Mouse (Mus musculus) embryonic facial prominence, embryonic 10.5 days (tissue): ENCODE data around the gene Btnl6. TPM values are rescaled to one million over a fixed set of nuclear protein-coding genes. Genes with fewer than 3 reads are reported as not detected.

Experiments
- DNase-seq: peaks from one replicate; pipeline ENCODE4 v3.0.0-alpha.2; 2017; ENCODE audit warnings: low spot score
- H3K27ac ChIP-seq: fragments of 300-500 bp; sonication (generic); replicated peaks from 2 replicates; pipeline ENCODE4 v1.5.1; 2016; ENCODE audit warnings: mild to moderate bottlenecking
- H3K27me3 ChIP-seq: fragments of 300-500 bp; sonication (generic); replicated peaks from 2 replicates; pipeline ENCODE4 v1.6.1; 2016; ENCODE audit warnings: low read depth, mild to moderate bottlenecking; ENCODE audit not compliant: poor library complexity, severe bottlenecking
- H3K36me3 ChIP-seq: fragments of 300-500 bp; sonication (generic); replicated peaks from 2 replicates; pipeline ENCODE4 v1.6.1; 2016; ENCODE audit warnings: mild to moderate bottlenecking, moderate library complexity
- H3K4me1 ChIP-seq: fragments of 300-500 bp; sonication (generic); 2 replicates; pipeline ENCODE4 v1.6.1; 2016
- H3K4me3 ChIP-seq: fragments of 300-500 bp; sonication (generic); 2 replicates; pipeline ENCODE4 v1.5.1; 2016; ENCODE audit warnings: mild to moderate bottlenecking, moderate library complexity
- H3K9me3 ChIP-seq: fragments of 300-500 bp; sonication (generic); 2 replicates; pipeline ENCODE4 v1.6.1; 2016; ENCODE audit warnings: mild to moderate bottlenecking
- WGBS: fragments of 180-500 bp; shearing (Covaris S2); methylation state at CpG from one replicate; pipeline ENCODE4 v1.1.7; 2016; 5-methylcytosine and 5-hydroxymethylcytosine counted together
- polyA plus RNA-seq: library from polyadenylated mRNA; unstranded; fragments of >200 nt; fragmentation: Nextera tagmentation; extraction: Ambion mirVana; gene quantifications from 2 replicates; pipeline ENCODE4 v1.2.1, GENCODE M21; 2016

The Btnl6 gene
- not detected in 2 replicates for polyA plus RNA-seq

- Histone ChIP-seq H3K27ac (no peak within 1 kb of the TSS), H3K27me3 (no peaks in the 10 kb centered on the region), H3K4me1 (no peaks in the 10 kb centered on the region), H3K9me3 (no peaks in the 10 kb centered on the region), H3K36me3 (no peaks in the 10 kb centered on the region), H3K4me3 (no peak within 1 kb of the TSS)
- no peak for DNase-seq
- 91% methylated on average over 4 of the region's 4 CpGs for WGBS
Measured at GRCm38 (mm10) chr17:34517252-34517651, at the start of gene Btnl6. TSS of gene Btnl6 (minus strand) at chr17:34517352.

- DNase-seq: no peak
- Histone ChIP-seq H3K27ac (peak overlapping the region; percentile 66; the same call in 1 of the 2 replicates), H3K9me3 (no peaks in the 10 kb centered on the region), H3K4me1 (peaks cover 29% of the 10 kb centered on the region), H3K4me3 (peak overlapping the region; percentile 25), H3K27me3 (peaks cover 27% of the 10 kb centered on the region), H3K36me3 (no peaks in the 10 kb centered on the region)
- WGBS: 38% methylated on average over 3 of the region's 3 CpGs
Measured at GRCm38 (mm10) chr17:34564796-34565195, 47.6 kb upstream of the Btnl6 start.

- peak within 1 kb of the TSS; percentile 25 for H3K4me3 ChIP-seq
Measured at GRCm38 (mm10) chr17:34564003-34564421, 46.9 kb upstream of the Btnl6 start, which contains the start of gene Notch4. TSS of gene Notch4 (plus strand) at chr17:34564268.

GRCm38 (mm10) chr17:34563354-34563753, 46.2 kb upstream of the Btnl6 start:
- Histone ChIP-seq H3K27me3 (peaks cover 23% of the 10 kb centered on the region), H3K27ac (no peak overlapping the region), H3K9me3 (no peaks in the 10 kb centered on the region), H3K4me1 (peaks cover 29% of the 10 kb centered on the region), H3K36me3 (no peaks in the 10 kb centered on the region), H3K4me3 (no peak overlapping the region)
- WGBS: 76% methylated on average over 11 of the region's 11 CpGs
- no peak for DNase-seq

More at GRCm38 (mm10) chr17:34564003-34564421, 46.9 kb upstream of the Btnl6 start, which contains the start of gene Notch4:
- Histone ChIP-seq H3K27ac (peak within 1 kb of the TSS; percentile 66), H3K9me3 (no peaks in the 10 kb centered on the region), H3K27me3 (peaks cover 27% of the 10 kb centered on the region), H3K4me1 (peaks cover 29% of the 10 kb centered on the region), H3K36me3 (no peaks in the 10 kb centered on the region)
- peak; percentile 36 for DNase-seq
- 16% methylated on average over 6 of the region's 6 CpGs for WGBS

- Histone ChIP-seq H3K27me3 (peaks cover 20% of the 10 kb centered on the region; the same call in 1 of the 2 replicates), H3K4me3 (no peak overlapping the region), H3K27ac (no peak overlapping the region), H3K9me3 (no peaks in the 10 kb centered on the region), H3K4me1 (peaks cover 29% of the 10 kb centered on the region), H3K36me3 (no peaks in the 10 kb centered on the region)
- no peak for DNase-seq
- 55% methylated on average over 3 of the region's 3 CpGs for WGBS
Measured at GRCm38 (mm10) chr17:34562595-34562994, 45.4 kb upstream of the Btnl6 start.

- Histone ChIP-seq H3K27ac (no peak overlapping the region; the same call in 1 of the 2 replicates), H3K27me3 (peaks cover 15% of the 10 kb centered on the region; the same call in 1 of the 2 replicates), H3K4me3 (0 out of 2 replicates have a peak overlapping the region, but pooled peaks have one; percentile 13), H3K9me3 (no peaks in the 10 kb centered on the region), H3K36me3 (no peaks in the 10 kb centered on the region), H3K4me1 (peaks cover 25% of the 10 kb centered on the region)
- DNase-seq: no peak
- 39% methylated on average over 8 of the region's 8 CpGs for WGBS
Measured at GRCm38 (mm10) chr17:34561200-34561599, 44.0 kb upstream of the Btnl6 start.

GRCm38 (mm10) chr17:34560438-34560837, 43.3 kb upstream of the Btnl6 start:
- no peak for DNase-seq
- no peak overlapping the region for H3K27ac ChIP-seq
- H3K4me1 ChIP-seq: peaks cover 23% of the 10 kb centered on the region
- 90% methylated on average over 6 of the region's 6 CpGs for WGBS
- peaks cover 10% of the 10 kb centered on the region; the same call in 1 of the 2 replicates for H3K27me3 ChIP-seq
- H3K4me3 ChIP-seq: no peak overlapping the region
- H3K36me3 ChIP-seq: no peaks in the 10 kb centered on the region
- no peaks in the 10 kb centered on the region for H3K9me3 ChIP-seq

GRCm38 (mm10) chr17:34559895-34560294, 42.7 kb upstream of the Btnl6 start:
- Histone ChIP-seq H3K9me3 (no peaks in the 10 kb centered on the region), H3K4me3 (no peak overlapping the region), H3K36me3 (no peaks in the 10 kb centered on the region), H3K27me3 (0 out of 2 replicates have a peak, but pooled peaks cover 5% of the 10 kb centered on the region), H3K27ac (no peak overlapping the region), H3K4me1 (peaks cover 18% of the 10 kb centered on the region)
- WGBS: 25% methylated on average over 15 of the region's 15 CpGs
- DNase-seq: no peak

- 0 out of 2 replicates have a peak, but pooled peaks cover 3% of the 10 kb centered on the region for H3K27me3 ChIP-seq
- H3K36me3 ChIP-seq: no peaks in the 10 kb centered on the region
- 86% methylated on average over 7 of the region's 7 CpGs for WGBS
- no peak for DNase-seq
- no peak overlapping the region for H3K4me3 ChIP-seq
- H3K27ac ChIP-seq: no peak overlapping the region
- peaks cover 10% of the 10 kb centered on the region for H3K4me1 ChIP-seq
- H3K9me3 ChIP-seq: no peaks in the 10 kb centered on the region
Measured at GRCm38 (mm10) chr17:34559116-34559515, 42.0 kb upstream of the Btnl6 start.

- H3K27ac ChIP-seq: no peak overlapping the region
Measured at GRCm38 (mm10) chr17:34557411-34557810, 40.3 kb upstream of the Btnl6 start.

GRCm38 (mm10) chr17:34556406-34556805, 39.3 kb upstream of the Btnl6 start:
- 89% methylated on average over 8 of the region's 8 CpGs for WGBS
- H3K9me3 ChIP-seq: no peaks in the 10 kb centered on the region
- H3K4me3 ChIP-seq: no peak overlapping the region
- 0 out of 2 replicates have a peak, but pooled peaks cover 3% of the 10 kb centered on the region for H3K27me3 ChIP-seq
- H3K36me3 ChIP-seq: no peaks in the 10 kb centered on the region
- H3K4me1 ChIP-seq: peaks cover 6% of the 10 kb centered on the region
- no peak overlapping the region for H3K27ac ChIP-seq
- DNase-seq: no peak

More at GRCm38 (mm10) chr17:34557411-34557810, 40.3 kb upstream of the Btnl6 start:
- H3K27me3 ChIP-seq: 0 out of 2 replicates have a peak, but pooled peaks cover 3% of the 10 kb centered on the region
- no peak overlapping the region for H3K4me3 ChIP-seq
- H3K36me3 ChIP-seq: no peaks in the 10 kb centered on the region
- 80% methylated on average over 11 of the region's 11 CpGs for WGBS
- no peaks in the 10 kb centered on the region for H3K9me3 ChIP-seq
- H3K4me1 ChIP-seq: peaks cover 7% of the 10 kb centered on the region
- no peak for DNase-seq

GRCm38 (mm10) chr17:34555483-34555882, 38.3 kb upstream of the Btnl6 start:
- 0 out of 2 replicates have a peak, but pooled peaks cover 3% of the 10 kb centered on the region for H3K27me3 ChIP-seq
- H3K4me3 ChIP-seq: no peak overlapping the region
- 32% methylated on average over 5 of the region's 5 CpGs for WGBS

GRCm38 (mm10) chr17:34549843-34550242, 32.7 kb upstream of the Btnl6 start:
- DNase-seq: no peak
- no peak overlapping the region for H3K4me3 ChIP-seq
- no peaks in the 10 kb centered on the region for H3K36me3 ChIP-seq
- H3K27me3 ChIP-seq: no peaks in the 10 kb centered on the region
- no peaks in the 10 kb centered on the region for H3K4me1 ChIP-seq
- H3K9me3 ChIP-seq: no peaks in the 10 kb centered on the region
- 81% methylated on average over 2 of the region's 2 CpGs for WGBS
- no peak overlapping the region for H3K27ac ChIP-seq

More at GRCm38 (mm10) chr17:34555483-34555882, 38.3 kb upstream of the Btnl6 start:
- H3K27ac ChIP-seq: no peak overlapping the region
- no peaks in the 10 kb centered on the region for H3K4me1 ChIP-seq
- DNase-seq: peak; percentile 80
- H3K9me3 ChIP-seq: no peaks in the 10 kb centered on the region
- no peaks in the 10 kb centered on the region for H3K36me3 ChIP-seq
